Mouse (Mus musculus): ENCODE measurements around the gene Prl3a1. TPM values are rescaled to one million over a fixed set of nuclear protein-coding genes. Genes with fewer than 3 reads are reported as not detected.

Prl3a1 gene
- polyA plus RNA-seq (2015; fragmentation: Nextera tagmentation; extraction: Ambion mirVana) = not detected in 2 replicates

GRCm38 (mm10) chr13:27259136-27259535 lies at the start of gene Prl3a1:
Prl3a1 (plus strand) TSS chr13:27259436.
- no peak within 1 kb of the TSS for H3K9ac ChIP-seq (replicated peaks)
- no peaks in the 10 kb centered on the region for H3K9me3 ChIP-seq
- H3K27ac ChIP-seq (replicated peaks) = no peak within 1 kb of the TSS
- H3K4me1 ChIP-seq = no peaks in the 10 kb centered on the region
- no peaks in the 10 kb centered on the region for H3K36me3 ChIP-seq
- WGBS = 96% methylated on average over 4 of the region's 4 CpGs
- no peaks in the 10 kb centered on the region for H3K27me3 ChIP-seq
- no peak within 1 kb of the TSS for H3K4me3 ChIP-seq
- no peak within 1 kb of the TSS for H3K4me2 ChIP-seq (replicated peaks)
- ATAC-seq (replicated peaks) = no peak

GRCm38 (mm10) chr13:27241547-27241946 lies 17.7 kb upstream of the Prl3a1 start, which contains the start of gene Prl3b1:
Prl3b1 (plus strand) TSS chr13:27241847.
- Histone ChIP-seq H3K4me1 (no peaks in the 10 kb centered on the region), H3K9ac (replicated peaks) (no peak within 1 kb of the TSS), H3K9me3 (no peaks in the 10 kb centered on the region), H3K4me3 (no peak within 1 kb of the TSS), H3K4me2 (replicated peaks) (no peak within 1 kb of the TSS), H3K27me3 (no peaks in the 10 kb centered on the region), H3K27ac (replicated peaks) (no peak within 1 kb of the TSS), H3K36me3 (no peaks in the 10 kb centered on the region)
- no peak for ATAC-seq (replicated peaks)
- WGBS = 100% methylated on average over 1 of the region's 1 CpGs

- Histone ChIP-seq H3K27me3 (no peaks in the 10 kb centered on the region), H3K9ac (replicated peaks) (no peak within 1 kb of the TSS), H3K4me1 (no peaks in the 10 kb centered on the region), H3K9me3 (no peaks in the 10 kb centered on the region), H3K4me3 (no peak within 1 kb of the TSS), H3K27ac (replicated peaks) (no peak within 1 kb of the TSS), H3K36me3 (no peaks in the 10 kb centered on the region), H3K4me2 (replicated peaks) (no peak within 1 kb of the TSS)
- no peak for ATAC-seq (replicated peaks)
- 87% methylated on average over 7 of the region's 7 CpGs for WGBS
Observed at GRCm38 (mm10) chr13:27312334-27313225, 53.3 kb downstream of the Prl3a1 start, which contains the start of gene Prl6a1. Prl6a1 (plus strand) TSS chr13:27312627.

Other genes starting within 250 kb of the Prl3a1 start
- not detected in 2 replicates for gene Prl, start 201.9 kb upstream of the Prl3a1 start, polyA plus RNA-seq (2015; fragmentation: Nextera tagmentation; extraction: Ambion mirVana)
- gene Prl3d1, start 165.2 kb upstream of the Prl3a1 start, polyA plus RNA-seq (2015; fragmentation: Nextera tagmentation; extraction: Ambion mirVana) = not detected in 2 replicates
- gene Prl3d2, start 137.7 kb upstream of the Prl3a1 start, polyA plus RNA-seq (2015; fragmentation: Nextera tagmentation; extraction: Ambion mirVana) = not detected in 2 replicates
- not detected in 2 replicates for gene Prl3d3, start 102.6 kb upstream of the Prl3a1 start, polyA plus RNA-seq (2015; fragmentation: Nextera tagmentation; extraction: Ambion mirVana)
- not detected in 2 replicates for gene Prl3c1, start 62.8 kb upstream of the Prl3a1 start, polyA plus RNA-seq (2015; fragmentation: Nextera tagmentation; extraction: Ambion mirVana)
- not detected in 2 replicates for gene Prl3b1, start 17.6 kb upstream of the Prl3a1 start, polyA plus RNA-seq (2015; fragmentation: Nextera tagmentation; extraction: Ambion mirVana)
- not detected in 2 replicates for gene Prl6a1, start 53.2 kb downstream of the Prl3a1 start, polyA plus RNA-seq (2015; fragmentation: Nextera tagmentation; extraction: Ambion mirVana)
- not detected in 2 replicates for gene Prl8a2, start 86.2 kb downstream of the Prl3a1 start, polyA plus RNA-seq (2015; fragmentation: Nextera tagmentation; extraction: Ambion mirVana)
- not detected in 2 replicates for gene Prl2b1, start 131.4 kb downstream of the Prl3a1 start, polyA plus RNA-seq (2015; fragmentation: Nextera tagmentation; extraction: Ambion mirVana)
- not detected in 2 replicates for gene Prl8a6, start 179.3 kb downstream of the Prl3a1 start, polyA plus RNA-seq (2015; fragmentation: Nextera tagmentation; extraction: Ambion mirVana)